Mouse (Mus musculus) lung, embryonic 15.5 days (tissue): ENCODE measurements around the gene Mapk13. TPM values are rescaled to one million over a fixed set of nuclear protein-coding genes. Genes with fewer than 3 reads are reported as not detected.
A peak's percentile ranks its signal among the peaks of the same experiment; 100 is the strongest.
"Not testable (repeated sequence)": the region's sequence is repeated elsewhere in the genome, so short reads cannot be mapped to it uniquely, and the experiment has no call there.

Experiments used
- ATAC-seq: fragments of 200-750 bp; cut with Nextera tagmentation; 2 replicates; pipeline ENCODE4 v1.8.0; 2017; ENCODE audit warnings: moderate number of reproducible peaks, borderline replicate concordance; ENCODE audit not compliant: low FRiP score, low TSS enrichment; ENCODE audit errors: extremely low read depth
- H3K27ac ChIP-seq: fragments of 300-500 bp; sonication (generic); 2 replicates; pipeline ENCODE4 v1.5.1; 2015; ENCODE audit warnings: moderate library complexity, mild to moderate bottlenecking, inconsistent platforms
- H3K27me3 ChIP-seq: fragments of 300-500 bp; sonication (generic); 2 replicates; pipeline ENCODE4 v1.6.1; 2015; ENCODE audit warnings: inconsistent platforms
- H3K36me3 ChIP-seq: fragments of 300-500 bp; sonication (generic); 2 replicates; pipeline ENCODE4 v1.6.1; 2015; ENCODE audit warnings: inconsistent platforms
- H3K4me1 ChIP-seq: fragments of 300-500 bp; sonication (generic); 2 replicates; pipeline ENCODE4 v1.6.1; 2015; ENCODE audit warnings: inconsistent platforms
- H3K4me2 ChIP-seq: fragments of 300-500 bp; sonication (generic); 2 replicates; pipeline ENCODE4 v1.6.1; 2015; ENCODE audit warnings: inconsistent platforms, mild to moderate bottlenecking, moderate library complexity
- H3K4me3 ChIP-seq: fragments of 300-500 bp; sonication (generic); 2 replicates; pipeline ENCODE4 v1.5.1; 2015; ENCODE audit warnings: mild to moderate bottlenecking, inconsistent platforms
- H3K9ac ChIP-seq: fragments of 300-500 bp; sonication (generic); 2 replicates; pipeline ENCODE4 v1.6.1; 2015; ENCODE audit warnings: inconsistent platforms
- H3K9me3 ChIP-seq: fragments of 300-500 bp; sonication (generic); 2 replicates; pipeline ENCODE4 v1.6.1; 2016; ENCODE audit warnings: inconsistent platforms
- WGBS: fragments of 180-500 bp; shearing (Covaris S2); methylation state at CpG from one replicate; pipeline ENCODE4 v1.1.7; 2015; 5-methylcytosine and 5-hydroxymethylcytosine counted together
- polyA plus RNA-seq: library from polyadenylated mRNA; unstranded; fragments of >200 nt; fragmentation: Nextera tagmentation; extraction: Ambion mirVana; gene quantifications from 2 replicates; pipeline ENCODE4 v1.2.1, GENCODE M21; 2015

Mapk13 gene
- 75.2 and 76.2 TPM in 2 replicates for polyA plus RNA-seq

GRCm38 (mm10) chr17:28769121-28769874 is at the start of gene Mapk13:
Gene Mapk13 (plus strand): TSS chr17:28769297.
- 0 out of 2 replicates have a peak, but pooled peaks have one; percentile 9 for ATAC-seq
- Histone ChIP-seq H3K4me2 (peak within 1 kb of the TSS; percentile 80), H3K36me3 (no peaks in the 10 kb centered on the region), H3K4me3 (peak within 1 kb of the TSS; percentile 56), H3K27ac (peak within 1 kb of the TSS; percentile 55), H3K9me3 (no peaks in the 10 kb centered on the region), H3K9ac (peak within 1 kb of the TSS; percentile 49), H3K27me3 (peaks cover 19% of the 10 kb centered on the region), H3K4me1 (peaks cover 17% of the 10 kb centered on the region)
- WGBS: under 1% methylated on average over 53 of the region's 58 CpGs

GRCm38 (mm10) chr17:28725783-28726182 is 43.3 kb upstream of the Mapk13 start, which contains the start of gene AC170998.1:
Gene AC170998.1 (plus strand): TSS chr17:28726083.
- peaks cover 65% of the 10 kb centered on the region for H3K36me3 ChIP-seq
- H3K4me1 ChIP-seq: peaks cover 7% of the 10 kb centered on the region; the same call in 1 of the 2 replicates
- ATAC-seq: no peak
- H3K9me3 ChIP-seq: no peaks in the 10 kb centered on the region
- no peaks in the 10 kb centered on the region for H3K27me3 ChIP-seq
- WGBS: 82% methylated on average over 4 of the region's 4 CpGs
- H3K4me3 ChIP-seq: no peak within 1 kb of the TSS
- H3K9ac ChIP-seq: no peak within 1 kb of the TSS
- no peak within 1 kb of the TSS for H3K27ac ChIP-seq
- H3K4me2 ChIP-seq: no peak within 1 kb of the TSS

- H3K9ac ChIP-seq, H3K9me3 ChIP-seq, H3K27ac ChIP-seq, H3K4me2 ChIP-seq, ATAC-seq, H3K4me3 ChIP-seq, H3K27me3 ChIP-seq, H3K4me1 ChIP-seq: not testable (repeated sequence)
- peaks cover 77% of the 10 kb centered on the region for H3K36me3 ChIP-seq
- WGBS: 90% methylated on average over 11 of the region's 11 CpGs
These were observed 41.6 kb upstream of the Mapk13 start for GRCm38 (mm10) chr17:28727511-28727910.

- no peak overlapping the region for H3K27ac ChIP-seq
- H3K9ac ChIP-seq: no peak overlapping the region
- no peak overlapping the region for H3K4me2 ChIP-seq
- WGBS: 77% methylated on average over 6 of the region's 6 CpGs
- no peak for ATAC-seq
- H3K36me3 ChIP-seq: peaks cover 66% of the 10 kb centered on the region
- H3K4me1 ChIP-seq: no peaks in the 10 kb centered on the region
- no peak overlapping the region for H3K4me3 ChIP-seq
- no peaks in the 10 kb centered on the region for H3K9me3 ChIP-seq
- H3K27me3 ChIP-seq: no peaks in the 10 kb centered on the region
These were observed 33.6 kb upstream of the Mapk13 start for GRCm38 (mm10) chr17:28735317-28736105.

- WGBS: 67% methylated on average over 4 of the region's 4 CpGs
- Histone ChIP-seq H3K36me3 (peaks cover 64% of the 10 kb centered on the region), H3K9me3 (no peaks in the 10 kb centered on the region), H3K4me3 (no peak overlapping the region), H3K27ac (no peak overlapping the region), H3K4me1 (no peaks in the 10 kb centered on the region), H3K4me2 (no peak overlapping the region), H3K9ac (no peak overlapping the region), H3K27me3 (no peaks in the 10 kb centered on the region)
- no peak for ATAC-seq
These were observed 32.6 kb upstream of the Mapk13 start for GRCm38 (mm10) chr17:28736486-28736885.

DNA sequence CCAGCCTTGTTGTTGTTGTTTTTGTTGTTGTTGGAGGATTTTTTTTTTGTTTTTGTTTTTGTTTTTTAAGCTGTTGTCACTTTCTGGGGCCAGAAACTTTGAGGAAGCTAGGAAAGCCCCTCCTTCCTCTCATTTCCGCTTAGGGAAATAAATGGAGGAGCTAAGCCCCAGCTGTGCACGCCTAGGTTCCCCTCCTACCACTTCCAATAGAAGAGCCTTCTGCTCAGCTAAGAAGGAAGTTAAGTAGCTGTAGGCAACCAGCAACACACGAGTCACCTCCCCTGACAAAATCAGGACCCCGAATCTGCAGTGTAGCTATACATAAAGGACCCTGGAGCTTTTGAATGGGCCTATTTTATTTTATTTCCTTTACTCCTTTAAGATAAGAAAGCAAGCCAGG is 31.1 kb upstream of the Mapk13 start:
- Histone ChIP-seq H3K4me3 (no peak overlapping the region), H3K4me2 (no peak overlapping the region), H3K9me3 (no peaks in the 10 kb centered on the region), H3K36me3 (peaks cover 63% of the 10 kb centered on the region), H3K4me1 (no peaks in the 10 kb centered on the region), H3K27me3 (no peaks in the 10 kb centered on the region), H3K9ac (no peak overlapping the region), H3K27ac (no peak overlapping the region)
- no peak for ATAC-seq
- 75% methylated on average over 4 of the region's 4 CpGs for WGBS

DNA sequence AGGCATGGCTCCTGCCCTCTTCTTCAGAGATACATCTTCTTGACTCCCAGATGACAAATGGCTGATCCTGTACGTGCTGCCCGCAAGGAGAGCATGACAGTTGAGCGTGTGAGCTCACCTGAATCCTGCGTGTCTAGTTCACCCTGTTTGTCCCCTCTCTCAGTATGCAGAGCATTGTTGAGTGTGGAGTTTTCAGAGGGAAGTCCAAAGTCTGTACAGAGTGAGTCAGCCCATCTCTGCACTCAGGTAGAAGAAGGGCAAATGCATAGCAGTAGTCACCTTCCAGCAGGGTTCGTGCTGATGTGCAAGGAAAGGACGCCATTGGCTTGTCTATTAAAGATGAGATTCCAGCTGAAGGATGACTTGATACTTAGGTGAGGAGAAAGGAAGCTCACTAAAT is 29.9 kb upstream of the Mapk13 start:
- no peak overlapping the region for H3K27ac ChIP-seq
- H3K4me2 ChIP-seq: no peak overlapping the region
- no peak for ATAC-seq
- H3K4me3 ChIP-seq: no peak overlapping the region
- no peaks in the 10 kb centered on the region for H3K27me3 ChIP-seq
- H3K9me3 ChIP-seq: no peaks in the 10 kb centered on the region
- 93% methylated on average over 6 of the region's 6 CpGs for WGBS
- no peak overlapping the region for H3K9ac ChIP-seq
- peaks cover 67% of the 10 kb centered on the region for H3K36me3 ChIP-seq
- no peaks in the 10 kb centered on the region for H3K4me1 ChIP-seq

DNA sequence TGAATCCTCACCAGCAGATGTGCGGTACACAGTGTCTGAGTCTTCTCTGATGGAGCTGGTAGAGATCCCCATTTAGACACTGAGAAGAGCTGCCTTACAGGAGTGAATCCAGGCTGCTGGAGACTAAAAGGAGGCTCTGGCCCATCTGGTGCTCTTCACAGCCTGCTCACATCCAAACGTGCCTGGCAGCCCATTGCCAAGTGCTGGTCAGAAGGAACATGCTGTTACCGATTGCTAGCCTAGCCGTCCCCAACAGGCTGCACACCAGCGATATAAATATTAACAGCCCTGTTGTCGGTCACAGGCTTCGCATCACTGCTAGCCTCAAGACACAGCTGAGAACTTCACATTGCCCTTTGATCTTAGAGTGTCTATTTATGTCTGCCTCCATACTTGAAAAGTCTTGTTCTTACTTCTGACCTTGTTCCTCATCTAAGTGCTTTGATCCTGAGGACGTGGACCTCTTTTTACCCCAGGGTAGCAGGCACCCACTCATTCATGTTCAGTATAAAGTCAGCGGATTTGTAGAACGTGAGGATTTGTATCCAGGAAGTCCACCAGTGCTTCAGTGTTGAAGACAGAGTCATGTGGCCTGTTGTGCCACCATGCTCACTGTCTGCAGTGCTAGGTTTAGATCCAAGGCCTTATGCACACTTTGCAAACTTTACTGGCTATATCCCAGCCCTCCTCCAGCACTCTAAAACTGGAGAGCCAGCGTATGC is 25.8 kb upstream of the Mapk13 start:
- Histone ChIP-seq H3K27me3 (no peaks in the 10 kb centered on the region), H3K4me1 (no peaks in the 10 kb centered on the region), H3K4me3 (no peak overlapping the region), H3K9me3 (no peaks in the 10 kb centered on the region), H3K36me3 (peaks cover 96% of the 10 kb centered on the region), H3K27ac (no peak overlapping the region; the same call in 1 of the 2 replicates), H3K4me2 (no peak overlapping the region), H3K9ac (no peak overlapping the region)
- 67% methylated on average over 11 of the region's 11 CpGs for WGBS
- ATAC-seq: no peak

GRCm38 (mm10) chr17:28743916-28744315 is 25.2 kb upstream of the Mapk13 start:
- ATAC-seq: no peak
- WGBS: 91% methylated on average over 9 of the region's 9 CpGs
- Histone ChIP-seq H3K4me3 (no peak overlapping the region), H3K36me3 (peaks cover 97% of the 10 kb centered on the region), H3K4me1 (no peaks in the 10 kb centered on the region), H3K9ac (no peak overlapping the region), H3K27me3 (no peaks in the 10 kb centered on the region), H3K4me2 (no peak overlapping the region), H3K27ac (no peak overlapping the region), H3K9me3 (no peaks in the 10 kb centered on the region)

- H3K36me3 ChIP-seq: peaks cover 81% of the 10 kb centered on the region
- no peak overlapping the region for H3K4me2 ChIP-seq
- no peaks in the 10 kb centered on the region for H3K9me3 ChIP-seq
- H3K4me1 ChIP-seq: no peaks in the 10 kb centered on the region
- H3K27ac ChIP-seq: no peak overlapping the region
- no peaks in the 10 kb centered on the region for H3K27me3 ChIP-seq
- no peak overlapping the region for H3K4me3 ChIP-seq
- no peak for ATAC-seq
- WGBS: 87% methylated on average over 6 of the region's 6 CpGs
- no peak overlapping the region for H3K9ac ChIP-seq
These were observed 23.3 kb upstream of the Mapk13 start for GRCm38 (mm10) chr17:28745773-28746172.

DNA sequence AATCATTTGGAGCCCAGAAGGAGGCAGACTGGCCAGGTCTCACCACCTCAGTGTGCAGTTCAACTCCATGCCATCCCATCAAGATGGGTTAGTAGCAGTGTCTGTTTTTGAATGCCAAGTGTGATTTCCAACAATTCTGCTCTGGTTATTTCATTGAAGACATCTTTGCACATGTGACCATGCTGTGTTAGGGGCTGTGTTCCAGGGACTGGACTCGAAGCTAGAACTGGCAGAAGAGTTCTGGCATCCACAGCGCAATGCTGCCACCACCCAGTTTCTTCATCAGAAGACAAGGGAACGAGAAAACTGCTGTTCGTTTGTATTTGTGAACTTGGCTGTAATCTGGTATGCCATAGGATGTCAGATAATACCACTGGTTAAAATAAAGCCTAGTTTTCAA is 21.1 kb upstream of the Mapk13 start:
- no peak for ATAC-seq
- Histone ChIP-seq H3K4me2 (no peak overlapping the region), H3K9me3 (no peaks in the 10 kb centered on the region), H3K36me3 (peaks cover 62% of the 10 kb centered on the region), H3K9ac (no peak overlapping the region), H3K4me1 (no peaks in the 10 kb centered on the region), H3K27me3 (no peaks in the 10 kb centered on the region), H3K27ac (no peak overlapping the region), H3K4me3 (no peak overlapping the region)
- 85% methylated on average over 4 of the region's 4 CpGs for WGBS
